Mouse (Mus musculus) effector memory CD4-positive, alpha-beta T cell, adult 7 months (primary cell): ENCODE measurements around the gene Ccdc125. TPM values are rescaled to one million over a fixed set of nuclear protein-coding genes. Genes with fewer than 3 reads are reported as not detected.

Experiments used
- polyA plus RNA-seq: library from polyadenylated mRNA; unstranded; fragments of 100-300 nt; shearing (Covaris generic); gene quantifications from one replicate; pipeline ENCODE4 v1.2.1, GENCODE M21; 2017

Ccdc125 gene
- 12.2 TPM for polyA plus RNA-seq

DNA sequence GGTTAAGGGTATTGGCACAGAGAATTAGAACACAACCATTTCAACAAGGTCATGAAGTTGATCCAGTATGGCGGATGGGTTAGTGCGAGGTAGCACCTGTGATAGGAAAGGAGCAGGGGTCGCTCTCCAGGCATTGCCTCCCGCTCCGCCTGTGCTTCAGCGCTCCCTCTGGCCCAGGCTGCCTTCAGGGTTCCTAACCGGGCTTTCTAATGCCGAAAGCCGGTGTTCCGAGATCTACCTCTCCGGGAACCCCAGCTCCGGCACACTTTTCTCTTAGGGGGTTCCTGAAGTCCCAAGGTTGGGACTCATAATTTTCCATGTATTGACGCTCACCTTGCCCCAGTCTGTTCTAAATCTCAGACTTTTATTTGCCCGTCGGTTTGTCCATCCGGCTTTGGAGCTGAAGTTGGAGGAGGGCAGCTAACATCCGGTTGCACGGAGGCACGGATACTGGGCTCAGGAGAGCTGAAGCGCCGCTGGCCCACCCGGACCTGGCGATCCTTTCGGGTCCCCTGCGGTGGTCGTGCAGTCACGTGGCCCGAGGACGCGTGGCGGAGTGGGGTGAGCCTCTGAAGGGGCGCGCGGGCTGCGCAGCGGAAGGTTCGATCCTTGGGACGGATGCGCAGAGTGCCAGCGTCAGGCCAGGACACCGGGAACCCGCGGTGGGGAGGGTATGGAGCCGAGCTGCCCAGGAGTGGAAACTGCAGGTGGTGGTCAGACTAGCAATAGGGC, at the start of gene Ccdc125:
Ccdc125 (plus strand) TSS at position 427 of the 732 bp plus-strand sequence.

DNA sequence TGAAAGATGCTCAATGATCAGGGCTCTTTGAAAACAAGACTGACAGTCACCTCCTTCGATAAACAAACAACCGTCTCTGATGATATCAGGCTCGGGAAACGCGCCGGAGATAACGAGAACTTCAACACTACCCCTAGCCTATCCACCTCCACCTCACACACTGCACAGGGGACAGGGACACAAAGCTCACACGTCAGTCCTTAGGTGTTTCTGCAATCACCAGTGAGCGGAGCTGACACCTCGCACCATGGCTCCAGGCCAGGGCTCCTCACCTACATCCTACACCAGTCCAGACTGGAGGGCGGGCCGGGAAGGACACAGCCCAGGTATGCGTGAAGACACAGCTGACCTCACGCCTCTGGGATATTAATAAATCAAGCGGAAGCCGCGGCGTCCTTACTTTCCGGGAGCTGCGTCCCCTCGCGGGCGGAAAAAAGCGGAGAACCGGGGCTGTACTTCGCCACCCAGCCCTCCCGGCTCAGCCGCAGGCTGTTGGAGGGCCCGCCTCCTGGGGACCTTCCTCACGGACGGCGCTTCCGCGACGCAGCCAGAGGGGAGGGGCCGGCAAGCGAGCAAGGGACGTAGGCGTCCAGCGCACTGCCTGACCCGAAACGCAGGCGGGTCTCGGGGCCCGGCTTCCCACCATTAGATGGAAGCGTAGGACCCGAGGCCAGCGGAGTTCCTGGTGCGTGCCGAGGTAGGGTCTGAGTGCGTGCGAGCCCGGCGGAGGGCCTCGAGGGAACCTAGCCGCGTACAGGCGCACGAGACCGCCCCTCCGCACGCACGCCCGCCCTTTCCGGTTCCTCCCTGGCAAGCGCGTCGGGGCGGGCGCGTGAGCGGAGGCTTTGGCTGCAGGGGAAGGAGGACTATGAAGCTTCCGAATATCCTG, 18.7 kb upstream of the Ccdc125 start, which contains the start of the genes Ak6 and Rad17:
Ak6 (plus strand) TSS at position 430 of the 889 bp plus-strand sequence.
Rad17 (minus strand) TSS at position 502 of the 889 bp plus-strand sequence.

DNA sequence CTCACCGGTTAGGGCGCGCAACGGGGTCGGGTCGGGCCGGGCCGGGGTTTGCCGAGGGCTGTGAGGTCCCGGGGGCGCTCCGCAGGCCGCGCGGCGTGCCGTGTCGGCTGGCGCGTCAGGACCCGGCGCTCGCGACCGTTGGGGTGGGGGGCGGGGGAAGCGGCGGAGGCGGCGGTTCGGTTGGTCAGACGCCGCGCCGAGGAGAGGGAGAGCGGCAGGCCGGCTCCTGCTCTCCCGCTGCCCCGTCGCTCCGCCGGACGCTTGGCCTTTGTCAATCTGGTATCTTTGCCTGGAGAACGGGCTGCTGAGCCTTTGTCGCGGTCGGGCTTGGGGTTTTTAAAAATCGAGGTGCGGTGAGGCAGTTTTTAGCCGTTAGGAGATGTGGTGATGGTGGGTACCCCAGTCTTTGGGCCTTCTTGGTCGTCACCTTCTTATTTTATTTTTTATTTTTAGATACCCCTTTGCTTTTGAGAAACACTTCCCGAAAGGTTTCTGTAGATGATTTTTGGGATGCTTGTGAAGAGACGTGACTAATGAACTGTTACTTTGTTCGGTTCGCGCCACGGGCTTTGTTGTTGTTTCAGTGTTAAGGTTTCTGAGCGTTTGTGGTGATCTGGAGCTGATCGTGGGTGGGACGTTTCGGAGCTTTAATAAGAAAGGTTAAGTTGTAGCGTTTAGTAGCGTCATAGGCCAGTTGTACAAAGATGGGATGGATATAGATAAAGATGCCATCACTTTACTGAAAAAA, 17.9 kb upstream of the Ccdc125 start, which contains the start of gene Taf9:
Taf9 (plus strand) TSS at position 141 of the 748 bp plus-strand sequence.

DNA sequence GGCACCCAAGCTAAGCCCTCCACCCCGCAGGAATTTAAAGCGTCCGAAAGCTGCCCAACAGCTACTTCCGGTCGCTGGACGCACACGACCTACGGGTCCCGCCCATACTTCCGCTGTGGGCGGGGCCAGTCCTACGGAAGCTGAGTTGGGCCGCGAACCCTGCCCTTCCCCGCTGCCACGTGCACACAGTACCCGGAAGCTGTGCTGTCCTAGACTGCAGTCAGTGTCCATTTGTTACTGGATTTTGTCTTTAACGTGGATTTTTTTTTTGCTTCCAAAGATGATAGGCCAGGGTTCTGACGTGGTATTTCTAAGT, 61.3 kb downstream of the Ccdc125 start, which contains the start of gene Cdk7:
Cdk7 (minus strand) TSS at position 79 of the 316 bp plus-strand sequence.

DNA sequence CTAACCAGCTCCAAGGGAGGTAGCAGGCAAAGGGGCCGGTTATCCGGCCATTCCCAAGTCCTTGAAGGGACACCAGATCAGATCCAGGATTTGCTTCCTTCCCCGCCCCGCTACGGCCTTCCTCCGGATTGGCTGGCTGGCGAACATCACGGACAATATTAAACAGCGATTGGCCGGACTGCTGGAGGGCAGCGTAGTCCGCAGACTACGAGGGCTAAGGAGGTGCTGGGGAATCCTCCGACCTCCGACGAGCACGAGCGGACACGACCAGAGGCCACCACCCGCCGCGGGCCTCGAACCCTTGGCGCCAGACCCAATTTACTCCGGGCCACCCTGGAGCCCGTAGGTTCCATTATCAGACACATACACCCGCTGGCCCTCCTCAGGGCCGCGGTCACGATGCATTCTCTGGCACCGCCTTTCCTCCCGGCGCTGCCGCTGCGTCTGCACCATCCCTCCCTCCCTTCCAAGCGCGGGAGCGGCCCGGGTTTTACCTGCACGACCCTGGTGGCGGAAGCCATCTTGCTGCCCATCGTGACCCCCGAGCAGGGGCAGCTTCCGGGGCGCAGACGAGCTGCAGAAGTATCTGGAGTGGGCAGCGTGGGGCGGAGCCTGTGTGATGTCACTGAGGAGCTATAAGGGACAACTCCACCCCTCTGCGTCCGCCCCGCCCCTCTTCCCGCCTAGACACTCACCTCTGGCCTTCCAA, 74.7 kb downstream of the Ccdc125 start, which contains the start of gene Mrps36:
Mrps36 (minus strand) TSS at position 624 of the 709 bp plus-strand sequence.

Other genes with a start within 250 kb of the Ccdc125 start
- gene Naip1, start 216.8 kb upstream of the Ccdc125 start, polyA plus RNA-seq = 0.10 TPM
- gene Gtf2h2, start 177.1 kb upstream of the Ccdc125 start, polyA plus RNA-seq = 27.9 TPM
- gene Ocln, start 117.0 kb upstream of the Ccdc125 start, polyA plus RNA-seq = 0.65 TPM
- 9.6 TPM for gene Marveld2, start 52.7 kb upstream of the Ccdc125 start, polyA plus RNA-seq
- 84.3 TPM for gene Ak6, start 18.7 kb upstream of the Ccdc125 start, polyA plus RNA-seq
- gene Rad17, start 18.7 kb upstream of the Ccdc125 start, polyA plus RNA-seq = 18.1 TPM
- gene Taf9, start 18.1 kb upstream of the Ccdc125 start, polyA plus RNA-seq = 3.1 TPM
- 47.4 TPM for gene Cdk7, start 61.2 kb downstream of the Ccdc125 start, polyA plus RNA-seq
- gene Mrps36, start 74.9 kb downstream of the Ccdc125 start, polyA plus RNA-seq = 55.7 TPM
- 0.72 TPM for gene Cenph, start 106.2 kb downstream of the Ccdc125 start, polyA plus RNA-seq
- gene Ccnb1, start 116.9 kb downstream of the Ccdc125 start, polyA plus RNA-seq = 3.8 TPM
- 55.4 TPM for gene Slc30a5, start 163.7 kb downstream of the Ccdc125 start, polyA plus RNA-seq